Mouse (Mus musculus) c-Kit-negative CD71-positive TER-119-positive erythroid progenitor cells, embryonic 14.5 days (primary cell): ENCODE data around the gene Tomm20.

Source experiments
- DNase-seq: peaks from one replicate; pipeline ENCODE4 v3.0.0-alpha.2; 2013; ENCODE audit warnings: low read depth, low spot score

Tomm20 gene

GRCm38 (mm10) chr8:126961516-126961915 is 15.9 kb upstream of the Tomm20 start:
- DNase-seq: no peak

DNA sequence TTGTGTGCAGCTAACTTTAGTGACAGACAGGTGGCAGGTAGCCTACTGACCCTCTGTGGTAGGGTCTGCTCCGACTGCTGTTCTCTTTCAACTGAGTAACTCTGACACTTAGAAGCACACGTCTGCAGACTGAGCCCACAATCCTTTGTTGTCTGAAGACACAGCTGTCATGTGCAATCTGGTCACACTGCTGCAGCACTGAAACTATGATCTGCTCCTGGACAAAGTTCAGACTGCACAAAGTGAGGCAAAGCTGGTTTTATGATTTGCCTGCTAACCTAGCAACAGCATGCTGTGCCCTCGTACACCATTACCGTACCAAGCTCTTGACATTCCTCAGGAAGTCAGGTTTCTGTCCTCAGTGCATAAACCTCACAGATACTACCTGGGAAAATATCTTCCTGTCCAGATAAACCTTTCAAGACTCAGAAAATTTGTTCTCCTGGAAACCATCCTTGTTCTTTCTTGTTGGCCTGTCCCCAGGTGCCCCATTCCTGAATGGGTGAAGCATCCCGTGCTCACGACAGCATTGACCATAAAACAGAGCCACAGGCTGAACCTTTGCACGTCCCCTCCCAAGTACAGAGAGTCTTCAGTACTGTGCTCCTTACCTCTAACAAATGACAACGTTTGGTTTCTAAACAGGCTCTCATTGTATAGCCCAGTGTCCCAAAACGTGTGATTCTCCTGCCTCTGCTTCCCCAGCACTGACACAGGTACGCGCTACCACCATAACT is 6.4 kb upstream of the Tomm20 start:
- DNase-seq: no peak

DNA sequence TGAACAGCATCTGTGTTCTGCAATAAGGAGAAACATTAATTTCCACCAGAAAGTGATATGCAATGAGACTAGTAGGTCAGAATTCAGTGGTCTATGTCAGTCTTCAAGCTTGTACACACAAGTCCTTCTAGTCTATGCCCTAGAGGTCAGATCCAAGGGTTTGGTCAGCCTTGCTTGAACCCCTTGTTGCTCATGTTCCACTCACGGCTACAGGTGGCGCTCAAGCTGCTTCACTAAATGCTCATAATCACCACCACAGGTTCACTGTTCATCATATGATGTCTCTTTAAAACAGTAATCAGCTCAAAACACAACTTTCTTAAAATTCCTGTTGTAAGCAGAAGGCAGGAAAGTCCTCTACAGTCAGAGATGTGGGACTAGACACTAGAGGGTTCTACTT is 3.9 kb upstream of the Tomm20 start:
- DNase-seq: no peak

- no peak for DNase-seq
Observed at GRCm38 (mm10) chr8:126946444-126946843, 800 bp upstream of the Tomm20 start.

DNA sequence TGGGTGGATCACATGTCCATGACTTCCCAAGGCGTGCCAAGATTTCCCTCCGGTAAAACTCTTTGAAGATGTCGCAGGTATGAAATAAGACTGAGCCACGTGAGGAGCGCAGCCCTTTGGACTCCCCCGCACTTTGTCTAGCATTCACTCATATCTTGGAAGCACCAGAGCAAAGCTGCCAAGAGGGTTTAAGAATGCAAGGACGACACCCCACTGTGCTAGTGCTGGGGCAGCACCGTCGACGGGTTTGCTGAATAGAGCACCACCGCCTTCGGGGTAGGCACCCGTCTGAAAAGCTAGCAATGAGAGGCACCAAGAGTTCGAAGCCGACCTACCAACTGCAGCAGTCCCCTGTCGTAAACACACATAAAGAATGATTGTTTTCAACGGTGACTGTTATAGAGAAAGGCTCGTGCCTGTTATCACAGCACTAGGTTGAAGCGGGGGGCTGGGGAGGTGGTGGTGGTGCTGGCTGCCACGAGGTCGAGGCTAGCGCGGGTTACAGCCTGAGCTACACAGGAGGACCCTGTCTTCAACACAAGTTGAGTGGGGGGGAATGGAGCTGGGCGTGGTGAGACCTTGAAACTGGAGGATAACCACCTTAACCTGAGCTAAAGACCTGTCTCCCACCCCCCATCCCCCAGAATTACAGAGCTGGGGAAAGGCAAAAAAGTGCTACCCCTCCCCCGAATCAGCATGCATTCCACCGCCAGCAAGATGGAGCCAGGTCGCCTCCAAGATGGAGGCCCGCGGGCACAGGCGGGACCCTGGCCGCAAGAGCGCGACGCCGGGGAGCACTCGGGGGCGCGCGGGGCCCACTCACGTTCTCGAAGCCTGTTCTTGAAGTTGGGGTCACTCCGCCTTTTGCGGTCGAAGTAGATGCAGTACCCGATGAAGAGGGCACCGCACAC is 608 bp downstream of the Tomm20 start:
- DNase-seq: peak; percentile 28

DNA sequence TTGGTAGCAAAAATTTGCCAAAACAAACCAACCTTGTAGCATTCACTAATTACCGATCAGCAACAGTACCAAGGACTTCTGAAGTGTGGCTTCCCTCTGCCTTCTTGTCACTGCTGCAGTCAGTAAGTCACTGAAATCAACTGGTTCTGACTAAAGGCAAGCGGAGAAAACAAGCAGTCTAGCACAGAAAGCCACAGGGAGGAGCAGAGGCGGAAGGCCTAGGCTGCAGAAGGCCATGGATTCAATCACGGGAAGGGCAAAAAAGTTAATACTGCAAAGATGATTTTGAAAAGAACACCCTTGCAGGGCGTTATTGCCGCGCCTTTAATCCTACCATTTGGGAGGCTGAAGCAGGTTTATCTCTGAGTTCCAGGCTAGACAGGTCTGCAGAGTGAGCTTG is 2.1 kb downstream of the Tomm20 start:
- DNase-seq: no peak

DNA sequence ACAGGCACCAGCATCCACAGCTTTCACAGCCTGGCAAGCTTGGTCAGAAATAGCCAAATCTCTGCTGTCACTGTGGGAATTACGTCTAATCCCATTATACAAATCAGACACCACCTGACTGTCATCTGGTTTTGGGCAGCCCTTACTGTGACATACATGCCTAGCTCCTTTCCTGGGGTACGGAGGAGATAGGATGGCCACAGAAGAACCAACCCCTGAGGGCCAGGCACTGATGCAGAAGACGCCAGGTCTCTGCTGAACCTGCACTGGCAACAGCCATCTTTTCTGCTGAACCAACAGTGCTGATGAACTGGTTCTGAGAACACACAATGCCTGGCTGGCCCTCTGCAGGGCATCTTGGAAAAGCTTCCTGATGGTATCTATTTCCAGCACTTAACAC is 8.3 kb downstream of the Tomm20 start:
- no peak for DNase-seq

DNA sequence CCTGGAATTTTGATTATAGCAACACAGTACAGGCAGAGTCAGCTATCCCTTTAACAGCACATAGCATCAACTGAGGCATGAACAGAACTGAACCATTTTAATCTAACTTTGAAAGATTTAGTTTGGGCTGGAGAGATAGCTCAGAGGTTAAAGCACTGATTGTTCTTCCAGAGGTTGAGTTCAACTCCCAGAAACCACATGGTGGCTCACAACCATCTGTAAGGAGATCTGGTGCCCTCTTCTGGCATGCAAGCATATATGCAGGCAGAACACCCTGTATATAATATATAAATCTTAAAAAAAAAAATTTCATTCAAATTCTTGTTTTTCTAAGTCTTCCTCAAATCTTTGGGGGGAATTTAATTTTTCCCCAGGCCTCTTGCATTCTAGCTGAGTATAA is 9.7 kb downstream of the Tomm20 start:
- no peak for DNase-seq

DNA sequence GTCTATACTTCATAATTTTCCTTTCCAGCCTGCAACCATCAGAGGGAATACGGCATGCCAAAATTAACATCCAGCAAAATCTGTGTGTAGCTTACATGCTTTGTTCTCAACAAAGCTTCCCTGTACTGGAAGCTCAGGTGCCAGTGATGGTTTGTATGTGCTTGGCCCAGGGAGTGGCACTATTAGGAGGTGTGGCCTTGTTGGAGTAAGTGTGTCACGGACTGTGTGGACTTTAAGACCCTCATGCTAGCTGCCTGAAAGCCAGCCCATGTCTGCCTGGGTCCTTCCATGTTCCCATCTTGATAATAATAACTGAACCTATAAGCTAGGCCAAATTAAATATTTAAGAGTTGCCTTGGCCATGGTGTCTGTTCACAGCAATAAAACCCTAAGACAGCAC is 10.3 kb downstream of the Tomm20 start:
- no peak for DNase-seq

DNA sequence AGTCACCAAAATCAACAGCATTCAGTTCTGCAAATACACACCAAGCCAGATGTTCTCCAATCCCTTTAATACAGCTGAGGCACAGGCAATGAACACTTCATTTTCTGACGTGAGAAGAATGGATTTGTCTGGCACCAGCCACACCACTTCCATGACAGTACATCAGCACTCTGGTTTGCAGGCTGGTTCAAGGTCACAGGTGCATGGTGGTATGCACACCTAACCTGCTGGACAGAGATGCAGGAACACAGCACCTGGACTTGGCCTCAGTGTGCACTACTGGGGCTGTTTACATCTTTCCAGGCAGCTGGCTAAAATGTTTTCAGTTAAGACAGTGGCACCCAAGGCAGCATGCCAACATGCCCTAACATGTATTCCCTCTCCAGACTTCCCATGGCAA is 13.0 kb downstream of the Tomm20 start:
- DNase-seq: no peak

DNA sequence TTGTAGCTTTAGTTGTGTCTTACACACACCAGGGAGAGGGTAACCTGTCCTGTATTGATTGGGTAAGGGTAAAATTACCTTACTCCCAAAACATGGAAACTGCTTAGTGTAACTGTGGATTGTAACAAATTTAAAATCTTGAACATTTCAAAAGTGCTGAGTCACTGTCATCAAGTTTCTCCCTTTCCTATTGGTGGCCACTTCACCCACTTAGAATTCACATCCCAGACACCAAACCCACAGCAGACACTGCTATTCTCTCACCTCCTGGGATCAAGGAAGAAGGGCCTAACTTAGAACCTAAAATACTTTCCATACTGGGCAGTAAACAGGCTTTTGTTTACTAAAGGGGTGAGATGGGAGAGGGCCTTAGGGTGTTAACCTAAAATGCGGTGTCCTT is 13.4 kb downstream of the Tomm20 start:
- no peak for DNase-seq

GRCm38 (mm10) chr8:126931720-126932119 is 13.9 kb downstream of the Tomm20 start:
- no peak for DNase-seq

- DNase-seq: peak; percentile 59
Observed at GRCm38 (mm10) chr8:126929607-126930161, 16.0 kb downstream of the Tomm20 start.

DNA sequence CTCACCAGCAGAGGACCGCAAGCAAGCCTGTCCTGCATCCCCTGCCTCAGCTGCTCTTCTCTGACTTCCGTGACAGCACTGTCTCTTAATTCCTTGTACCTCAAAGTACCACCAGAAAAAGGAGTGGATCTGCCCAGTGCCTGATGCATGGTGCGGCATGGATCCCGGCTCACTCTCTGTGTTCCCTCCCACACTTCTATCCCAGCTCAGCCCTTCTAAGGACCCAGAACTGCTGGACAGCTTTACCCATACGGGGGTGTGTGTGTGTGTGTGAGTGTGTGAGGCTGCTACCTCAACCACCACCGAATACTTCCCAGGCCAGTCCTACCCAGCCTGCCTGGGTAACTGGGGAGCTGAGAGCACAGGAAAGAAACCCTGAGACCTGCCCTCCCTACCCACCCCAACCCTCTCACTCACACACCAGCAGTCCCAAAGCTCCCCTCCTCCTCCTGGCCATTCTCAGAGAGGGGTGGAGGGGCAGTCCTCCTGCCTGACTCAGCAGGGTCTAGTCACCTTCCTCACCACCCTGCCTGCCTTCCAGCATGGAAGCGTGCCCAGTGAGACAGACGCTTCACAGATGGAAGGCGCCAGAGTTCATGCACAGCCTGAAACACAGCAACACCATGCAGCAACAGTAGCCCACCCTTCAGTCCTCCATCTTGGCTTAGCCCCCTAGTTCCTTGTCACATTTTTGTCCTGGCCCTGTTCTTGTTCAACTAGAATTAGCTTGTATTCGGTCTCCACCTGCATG is 16.7 kb downstream of the Tomm20 start:
- DNase-seq: no peak

- DNase-seq: no peak
Observed at GRCm38 (mm10) chr8:126928028-126928427, 17.6 kb downstream of the Tomm20 start.

DNA sequence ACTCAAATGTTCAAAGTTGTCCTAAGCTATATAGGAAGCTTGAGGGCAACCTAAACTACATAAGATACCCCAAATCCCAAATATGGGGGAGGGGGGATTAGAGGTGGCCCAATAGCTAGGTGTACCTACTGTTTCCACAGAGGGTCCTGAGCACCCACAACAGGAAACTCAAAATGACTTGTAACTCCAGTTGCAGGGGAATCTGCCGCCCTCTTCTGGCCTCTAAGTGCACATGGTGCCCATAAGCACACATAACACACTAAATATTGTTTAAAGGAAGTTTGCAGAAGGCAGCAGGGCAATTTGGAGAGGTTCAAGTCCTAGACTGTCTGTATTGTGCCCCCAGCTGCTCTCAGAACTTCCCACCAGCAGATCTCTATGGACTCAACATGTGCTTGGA is 18.6 kb downstream of the Tomm20 start:
- DNase-seq: no peak

GRCm38 (mm10) chr8:126922981-126923380 is 22.7 kb downstream of the Tomm20 start:
- no peak for DNase-seq

DNA sequence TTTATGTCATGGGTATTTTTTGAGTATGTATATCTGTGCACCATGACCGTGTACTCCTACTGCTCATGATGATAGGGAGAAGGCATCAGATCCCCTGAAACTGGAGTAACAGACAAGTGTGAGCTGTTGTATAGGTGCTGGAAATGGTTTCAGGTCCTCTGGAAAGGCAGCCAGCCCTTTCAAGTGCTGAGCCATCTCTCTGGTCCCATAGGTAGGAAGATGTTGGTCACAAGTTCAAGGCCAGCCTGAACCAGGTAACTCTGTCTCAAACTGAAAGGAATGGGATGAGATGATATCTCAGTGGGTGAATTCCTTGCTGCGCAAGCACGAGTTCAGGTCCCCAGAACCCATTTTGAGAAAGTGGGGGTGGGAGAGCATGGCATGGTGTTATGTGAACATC is 24.2 kb downstream of the Tomm20 start:
- no peak for DNase-seq

GRCm38 (mm10) chr8:126920845-126921244 is 24.8 kb downstream of the Tomm20 start:
- DNase-seq: no peak

DNA sequence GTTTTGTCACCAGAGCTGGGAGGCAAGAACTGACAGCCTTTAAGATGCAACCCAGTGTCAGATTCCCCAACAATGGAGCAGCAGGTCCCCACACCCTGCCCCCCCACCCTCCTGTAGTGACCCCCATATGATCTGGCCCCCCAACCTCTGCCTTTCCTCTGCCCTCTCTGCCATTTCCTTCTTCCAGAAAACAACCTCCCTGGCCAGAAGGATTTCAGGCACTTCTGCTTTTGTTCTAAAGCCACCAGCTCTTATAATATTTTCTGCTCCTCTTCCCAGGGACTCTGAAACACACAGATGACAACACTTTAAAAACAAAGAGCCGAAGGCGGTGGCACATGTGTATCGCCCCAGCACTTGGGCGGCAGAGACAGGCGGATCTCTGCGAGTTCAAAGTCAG is 25.3 kb downstream of the Tomm20 start:
- DNase-seq: no peak

GRCm38 (mm10) chr8:126919703-126920102 is 25.9 kb downstream of the Tomm20 start:
- DNase-seq: no peak

GRCm38 (mm10) chr8:126919255-126919654 is 26.4 kb downstream of the Tomm20 start:
- DNase-seq: no peak
